Mouse (Mus musculus) limb, embryonic 12.5 days (tissue): ENCODE results near the gene Wdfy1. TPM values are rescaled to one million over a fixed set of nuclear protein-coding genes. Genes with fewer than 3 reads are reported as not detected.

ENCODE experiments used
- ATAC-seq: fragments of 200-750 bp; cut with Nextera tagmentation; 2 replicates; pipeline ENCODE4 v1.8.0; 2017; ENCODE audit warnings: low read depth, moderate TSS enrichment; ENCODE audit not compliant: insufficient number of reproducible peaks, insufficient read depth, low FRiP score, low TSS enrichment
- H3K27ac ChIP-seq: fragments of 300-500 bp; sonication (generic); 2 replicates; pipeline ENCODE4 v1.5.1; 2016; ENCODE audit warnings: mild to moderate bottlenecking, moderate library complexity
- H3K27me3 ChIP-seq: fragments of 300-500 bp; sonication (generic); 2 replicates; pipeline ENCODE4 v1.6.1; 2016; ENCODE audit warnings: mild to moderate bottlenecking, moderate library complexity
- H3K36me3 ChIP-seq: fragments of 300-500 bp; sonication (generic); 2 replicates; pipeline ENCODE4 v1.6.1; 2016; ENCODE audit warnings: mild to moderate bottlenecking, moderate library complexity
- H3K4me1 ChIP-seq: fragments of 300-500 bp; sonication (generic); replicated peaks from 2 replicates; pipeline ENCODE4 v1.6.1; 2016
- H3K4me2 ChIP-seq: fragments of 300-500 bp; sonication (generic); 2 replicates; pipeline ENCODE4 v1.6.1; 2016; ENCODE audit warnings: mild to moderate bottlenecking, moderate library complexity
- H3K4me3 ChIP-seq: fragments of 300-500 bp; sonication (generic); replicated peaks from 2 replicates; pipeline ENCODE4 v1.5.1; 2016; ENCODE audit warnings: mild to moderate bottlenecking
- H3K9ac ChIP-seq: fragments of 300-500 bp; sonication (generic); replicated peaks from 2 replicates; pipeline ENCODE4 v1.6.1; 2016; ENCODE audit warnings: mild to moderate bottlenecking, moderate library complexity
- H3K9me3 ChIP-seq: fragments of 300-500 bp; sonication (generic); 2 replicates; pipeline ENCODE4 v1.6.1; 2016; ENCODE audit warnings: mild to moderate bottlenecking, moderate library complexity
- WGBS: fragments of 180-500 bp; shearing (Covaris S2); methylation state at CpG from one replicate; pipeline ENCODE4 v1.1.7; 2016; 5-methylcytosine and 5-hydroxymethylcytosine counted together
- polyA plus RNA-seq: library from polyadenylated mRNA; unstranded; fragments of >200 nt; fragmentation: Nextera tagmentation; extraction: Ambion mirVana; gene quantifications from 2 replicates; pipeline ENCODE4 v1.2.1, GENCODE M21; 2016

Gene Wdfy1
- polyA plus RNA-seq: 28.8 and 33.1 TPM in 2 replicates

DNA sequence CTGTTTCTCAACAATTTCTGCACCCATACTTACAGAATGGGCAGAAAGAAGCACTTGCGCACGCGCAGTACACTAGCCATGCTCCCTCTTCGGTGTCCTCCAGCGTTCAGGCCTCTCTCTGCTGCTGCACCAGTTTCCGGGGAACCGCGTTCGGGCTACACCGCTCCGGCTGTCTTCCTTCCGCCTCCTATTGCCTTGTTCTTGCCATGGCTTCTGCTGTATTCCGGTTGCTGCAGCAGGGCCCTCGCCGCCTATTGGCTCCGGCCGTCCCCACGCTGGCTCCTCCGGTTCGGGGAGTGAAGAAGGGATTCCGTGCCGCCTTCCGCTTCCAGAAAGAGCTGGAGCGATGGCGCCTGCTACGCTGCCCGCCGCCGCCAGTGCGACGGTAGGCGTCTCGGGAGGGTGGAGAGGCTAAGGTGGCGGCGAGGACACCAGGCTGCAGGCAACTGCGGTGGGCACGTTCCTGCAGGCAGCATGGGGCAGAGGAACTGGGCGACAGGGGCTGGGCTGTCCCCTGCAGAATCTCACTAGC lies at the start of gene Wdfy1, which contains the start of gene Mrpl44:
Gene Wdfy1, minus strand, starts transcription at position 217 of the 532 bp plus-strand sequence.
Gene Mrpl44, plus strand, starts transcription at position 92 of the 532 bp plus-strand sequence.
- no peaks in the 10 kb centered on the region; the same call in 1 of the 2 replicates for H3K4me1 ChIP-seq
- peak; percentile 98 for ATAC-seq
- WGBS: under 1% methylated on average over 38 of the region's 38 CpGs

GRCm38 (mm10) chr1:79823951-79824633 lies 48.1 kb upstream of the Wdfy1 start:
- H3K4me3 ChIP-seq: no peak overlapping the region; the same call in 1 of the 2 replicates
- 45% methylated on average over 14 of the region's 14 CpGs for WGBS
- peak overlapping the region; percentile 35 for H3K4me2 ChIP-seq
- no peak overlapping the region for H3K9ac ChIP-seq
- ATAC-seq: no peak
- H3K27me3 ChIP-seq: peaks cover 8% of the 10 kb centered on the region
- peaks cover 19% of the 10 kb centered on the region for H3K36me3 ChIP-seq
- H3K9me3 ChIP-seq: no peaks in the 10 kb centered on the region
- peak overlapping the region; percentile 8; the same call in 1 of the 2 replicates for H3K27ac ChIP-seq
- H3K4me1 ChIP-seq: peaks cover 40% of the 10 kb centered on the region

More for the DNA sequence above, at the start of gene Wdfy1, which contains the start of gene Mrpl44:
- Histone ChIP-seq H3K9me3 (no peaks in the 10 kb centered on the region), H3K4me2 (peak within 1 kb of the TSS; percentile 64), H3K36me3 (peaks cover 32% of the 10 kb centered on the region), H3K27ac (peak within 1 kb of the TSS; percentile 88), H3K9ac (peak within 1 kb of the TSS; percentile 86), H3K4me3 (peak within 1 kb of the TSS; percentile 89), H3K27me3 (no peaks in the 10 kb centered on the region)

DNA sequence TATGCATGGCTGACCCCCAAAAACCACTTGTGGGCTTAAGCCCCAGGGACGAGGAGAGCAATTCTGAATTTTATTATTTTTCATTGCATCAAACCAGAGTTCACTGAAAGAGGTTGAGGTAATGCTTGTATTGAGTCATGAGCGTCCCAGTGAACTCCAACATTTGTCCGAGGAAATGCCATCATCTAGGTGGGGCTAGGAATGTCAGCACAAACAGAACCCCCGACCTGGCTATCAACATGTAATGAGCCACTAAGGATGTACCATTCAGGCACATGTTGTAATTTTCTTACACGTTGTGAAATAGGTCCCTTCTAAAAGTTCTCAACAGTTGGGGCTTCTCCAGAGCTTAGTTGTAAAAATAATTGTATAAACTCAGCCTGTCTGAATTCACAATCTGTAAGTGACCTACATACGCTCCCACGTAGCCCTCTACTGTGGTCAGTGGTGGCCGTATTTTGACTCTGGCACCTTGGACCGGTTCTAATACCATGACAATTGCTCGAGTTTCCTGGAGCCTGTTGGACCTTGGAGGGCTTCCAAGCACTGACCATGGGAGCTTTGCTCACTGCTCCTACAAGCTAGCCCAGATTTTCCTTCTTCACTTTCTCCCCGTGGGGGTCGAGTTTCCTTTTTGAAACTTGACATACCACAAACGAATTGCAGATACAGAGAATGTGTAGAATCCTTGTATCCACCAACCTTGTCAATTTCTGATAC lies 47.0 kb upstream of the Wdfy1 start:
- Histone ChIP-seq H3K4me3 (no peak overlapping the region), H3K27ac (no peak overlapping the region), H3K4me2 (no peak overlapping the region), H3K4me1 (peaks cover 40% of the 10 kb centered on the region), H3K36me3 (peaks cover 19% of the 10 kb centered on the region), H3K9me3 (no peaks in the 10 kb centered on the region), H3K9ac (no peak overlapping the region), H3K27me3 (peaks cover 12% of the 10 kb centered on the region; the same call in 1 of the 2 replicates)
- whole genome bisulfite sequencing: 74% methylated on average over 13 of the region's 13 CpGs
- no peak for ATAC-seq

DNA sequence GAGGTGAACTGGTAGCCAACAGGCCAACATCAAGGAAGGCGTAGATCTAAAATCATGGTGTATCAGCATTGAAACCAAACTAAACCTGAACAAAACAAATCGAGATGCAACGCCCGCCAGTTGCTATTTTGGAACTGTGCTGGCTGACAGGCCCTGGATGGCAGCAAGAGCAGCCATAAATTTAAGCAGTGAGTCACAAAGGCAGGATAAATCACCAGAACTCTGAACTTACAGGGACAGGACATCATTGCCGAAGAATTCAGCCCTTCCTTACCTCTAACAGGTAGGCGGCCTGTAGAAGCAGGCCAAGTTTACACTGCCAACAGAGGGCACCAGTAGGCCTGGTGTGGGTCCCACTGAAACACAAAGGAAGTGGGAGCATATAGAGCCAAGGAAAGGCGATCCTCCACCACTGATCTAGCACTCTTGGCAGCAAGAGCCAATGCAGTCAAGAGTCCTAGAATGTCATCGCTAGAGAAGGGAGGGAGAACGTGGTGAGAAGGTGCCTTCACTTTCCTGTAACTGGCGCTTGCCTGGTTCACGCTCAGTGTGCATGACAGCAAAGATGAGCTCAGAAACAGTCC lies 43.4 kb upstream of the Wdfy1 start:
- no peaks in the 10 kb centered on the region for H3K9me3 ChIP-seq
- H3K4me2 ChIP-seq: no peak overlapping the region
- peaks cover 28% of the 10 kb centered on the region for H3K4me1 ChIP-seq
- 90% methylated on average over 11 of the region's 11 CpGs for WGBS
- no peak for ATAC-seq
- no peak overlapping the region for H3K4me3 ChIP-seq
- H3K27ac ChIP-seq: no peak overlapping the region
- peaks cover 36% of the 10 kb centered on the region for H3K36me3 ChIP-seq
- H3K27me3 ChIP-seq: peaks cover 12% of the 10 kb centered on the region; the same call in 1 of the 2 replicates
- no peak overlapping the region for H3K9ac ChIP-seq

DNA sequence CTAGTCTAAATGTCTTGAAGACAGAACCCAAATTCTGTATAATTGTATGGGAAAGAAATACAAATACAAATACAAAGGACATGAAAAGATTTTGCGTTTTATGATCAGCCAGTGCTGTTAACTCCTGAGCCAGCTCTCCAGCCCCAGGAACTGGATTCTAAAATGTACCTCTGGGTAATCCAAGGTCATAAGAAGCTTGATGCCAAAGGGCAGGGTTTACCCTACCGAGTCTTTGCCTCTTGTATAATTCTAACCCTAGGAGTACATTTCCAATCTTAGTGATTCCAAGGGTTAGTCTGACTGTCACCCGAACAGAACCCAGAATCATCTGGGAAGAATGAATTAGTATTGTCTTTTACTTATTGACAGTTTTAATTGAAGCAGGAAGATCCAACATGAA lies 39.5 kb upstream of the Wdfy1 start:
- no peak overlapping the region for H3K27ac ChIP-seq
- no peak for ATAC-seq
- no peaks in the 10 kb centered on the region for H3K9me3 ChIP-seq
- no peak overlapping the region for H3K4me3 ChIP-seq
- H3K4me1 ChIP-seq: no peaks in the 10 kb centered on the region
- peaks cover 31% of the 10 kb centered on the region for H3K36me3 ChIP-seq
- H3K4me2 ChIP-seq: no peak overlapping the region
- peaks cover 12% of the 10 kb centered on the region; the same call in 1 of the 2 replicates for H3K27me3 ChIP-seq
- 90% methylated on average over 3 of the region's 3 CpGs for WGBS
- H3K9ac ChIP-seq: no peak overlapping the region

DNA sequence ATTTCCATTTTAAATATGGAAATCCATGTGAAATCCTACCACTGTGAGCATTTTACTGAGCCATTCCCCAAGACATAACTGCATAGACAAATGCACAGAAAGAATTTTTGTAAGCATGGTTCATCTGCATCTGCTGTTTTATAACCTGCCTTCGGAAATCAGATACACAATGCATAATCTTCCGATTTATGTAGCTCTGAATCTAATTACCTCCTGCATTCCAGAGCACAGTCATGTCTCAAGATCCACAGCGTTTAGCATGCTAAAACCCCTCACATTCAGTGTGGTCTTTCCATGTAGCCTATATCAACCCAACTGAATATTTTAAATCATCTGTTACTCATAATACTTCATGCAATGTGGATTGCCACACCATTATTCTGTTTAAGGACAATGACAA lies 33.5 kb upstream of the Wdfy1 start:
- no peak overlapping the region for H3K4me3 ChIP-seq
- no peaks in the 10 kb centered on the region for H3K27me3 ChIP-seq
- H3K9me3 ChIP-seq: no peaks in the 10 kb centered on the region
- 77% methylated on average over 3 of the region's 3 CpGs for WGBS
- no peak overlapping the region for H3K4me2 ChIP-seq
- no peak overlapping the region for H3K9ac ChIP-seq
- no peak overlapping the region for H3K27ac ChIP-seq
- ATAC-seq: no peak
- no peaks in the 10 kb centered on the region for H3K4me1 ChIP-seq
- peaks cover 20% of the 10 kb centered on the region; the same call in 1 of the 2 replicates for H3K36me3 ChIP-seq

- no peaks in the 10 kb centered on the region for H3K4me1 ChIP-seq
- no peak overlapping the region for H3K4me2 ChIP-seq
- no peak overlapping the region for H3K9ac ChIP-seq
- 87% methylated on average over 5 of the region's 5 CpGs for WGBS
- no peak overlapping the region for H3K27ac ChIP-seq
- no peak overlapping the region for H3K4me3 ChIP-seq
- no peaks in the 10 kb centered on the region for H3K27me3 ChIP-seq
- H3K9me3 ChIP-seq: no peaks in the 10 kb centered on the region
- H3K36me3 ChIP-seq: peaks cover 32% of the 10 kb centered on the region
- ATAC-seq: no peak
Measured at GRCm38 (mm10) chr1:79806865-79807264, 30.9 kb upstream of the Wdfy1 start.

- no peak overlapping the region for H3K9ac ChIP-seq
- no peak overlapping the region for H3K4me2 ChIP-seq
- peaks cover 54% of the 10 kb centered on the region for H3K36me3 ChIP-seq
- no peak overlapping the region for H3K4me3 ChIP-seq
- 92% methylated on average over 7 of the region's 7 CpGs for WGBS
- no peaks in the 10 kb centered on the region for H3K9me3 ChIP-seq
- no peaks in the 10 kb centered on the region for H3K27me3 ChIP-seq
- ATAC-seq: no peak
- H3K4me1 ChIP-seq: no peaks in the 10 kb centered on the region
- no peak overlapping the region for H3K27ac ChIP-seq
Measured at GRCm38 (mm10) chr1:79803614-79804013, 27.7 kb upstream of the Wdfy1 start.

DNA sequence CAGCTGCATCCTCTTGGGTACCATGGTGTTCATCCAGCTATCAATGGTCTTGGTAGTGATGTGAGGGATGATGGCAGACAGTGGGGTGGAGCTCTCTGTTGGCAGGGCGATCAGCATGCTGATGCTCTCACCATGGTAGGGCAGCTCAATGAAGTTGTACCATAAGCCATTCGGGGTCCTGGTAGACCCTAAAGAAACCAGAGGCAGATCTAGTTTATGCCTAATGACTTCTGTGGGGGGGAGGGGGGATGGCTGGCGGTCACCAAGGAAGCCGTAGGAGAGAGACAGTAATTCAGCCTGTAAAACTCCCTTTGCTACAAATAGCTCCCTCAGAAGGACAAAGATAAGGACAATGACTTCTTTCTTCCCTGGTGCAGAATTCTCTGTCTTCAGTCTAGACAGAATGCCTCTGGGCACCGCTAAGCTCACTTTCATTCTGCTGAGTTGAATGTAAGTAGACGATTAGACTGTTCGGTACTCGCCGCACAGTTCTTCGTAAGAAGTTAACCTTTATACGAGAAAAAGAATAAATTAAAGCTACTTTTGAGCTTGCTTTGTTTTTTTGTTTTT lies 27.0 kb upstream of the Wdfy1 start:
- WGBS: 93% methylated on average over 11 of the region's 11 CpGs
- Histone ChIP-seq H3K9me3 (no peaks in the 10 kb centered on the region), H3K4me3 (no peak overlapping the region), H3K36me3 (peaks cover 55% of the 10 kb centered on the region), H3K4me1 (no peaks in the 10 kb centered on the region), H3K9ac (no peak overlapping the region), H3K27ac (no peak overlapping the region), H3K27me3 (no peaks in the 10 kb centered on the region), H3K4me2 (no peak overlapping the region)
- no peak for ATAC-seq

DNA sequence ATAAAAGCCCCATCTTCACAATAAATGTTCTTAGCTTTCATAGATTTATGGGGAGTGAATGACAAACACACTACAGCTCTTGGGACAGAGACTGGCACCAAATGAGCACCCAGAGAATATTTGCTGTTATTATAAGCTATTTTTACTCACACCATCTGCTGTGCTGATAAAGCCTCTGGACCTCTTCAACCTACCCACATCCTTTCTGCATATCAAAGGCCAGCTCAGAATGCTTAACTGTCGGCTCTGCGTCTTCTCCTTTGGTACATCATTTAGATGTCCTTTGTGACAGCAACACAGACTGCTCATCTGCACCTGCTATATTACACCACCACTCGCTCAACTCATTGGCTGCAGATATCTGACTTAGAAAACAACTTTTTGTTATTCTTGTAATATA lies 21.1 kb upstream of the Wdfy1 start:
- Histone ChIP-seq H3K27ac (no peak overlapping the region), H3K4me3 (no peak overlapping the region), H3K9ac (no peak overlapping the region), H3K9me3 (no peaks in the 10 kb centered on the region), H3K4me1 (no peaks in the 10 kb centered on the region), H3K27me3 (no peaks in the 10 kb centered on the region), H3K36me3 (peaks cover 40% of the 10 kb centered on the region), H3K4me2 (no peak overlapping the region)
- whole genome bisulfite sequencing: 84% methylated on average over 3 of the region's 3 CpGs
- no peak for ATAC-seq
